8 mouse cellular contexts compared by ENCODE assay signal in genomic region chrX:58812824-58813223, GRCm38 (mm10).
A peak's percentile ranks its signal among the peaks of the same experiment; 100 is the strongest.
DNase-seq lines count a peak whose midpoint lies in the region; ATAC-seq and TF ChIP-seq lines count a peak whose summit lies in the region.
"Not testable (repeated sequence)": the region's sequence is repeated elsewhere in the genome, so short reads cannot be mapped to it uniquely, and the experiment has no call there.

No protein-coding gene starts in this region.

- not testable (repeated sequence) for H3K4me3 ChIP-seq in embryonic facial prominence, embryonic 11.5 days (ENCODE audit: low read depth, low read length); hindbrain, embryonic 11.5 days (ENCODE audit: low read depth, low read length); layer of hippocampus, adult 2 months; lung, embryonic 14.5 days (ENCODE audit: low read depth, low read length)

- H3K36me3 ChIP-seq in embryonic facial prominence, embryonic 11.5 days (replicated peaks; ENCODE audit: control insufficient read depth, insufficient read depth, low read depth, low read length); hindbrain, embryonic 11.5 days (ENCODE audit: control insufficient read depth, insufficient read depth, low read length); lung, embryonic 14.5 days (ENCODE audit: insufficient read depth): not testable (repeated sequence)

- H3K9me3 ChIP-seq in embryonic facial prominence, embryonic 11.5 days (replicated peaks; ENCODE audit: control insufficient read depth, low read length); hindbrain, embryonic 11.5 days (ENCODE audit: control insufficient read depth, low read length); lung, embryonic 14.5 days (ENCODE audit: low read depth, low read length): not testable (repeated sequence)

- not testable (repeated sequence) for H3K27me3 ChIP-seq in embryonic facial prominence, embryonic 11.5 days (ENCODE audit: control insufficient read depth, insufficient read depth, low read length); hindbrain, embryonic 11.5 days (ENCODE audit: control insufficient read depth, insufficient read depth, low read length); lung, embryonic 14.5 days (ENCODE audit: insufficient read depth, low read length)

- H3K4me1 ChIP-seq in embryonic facial prominence, embryonic 11.5 days (ENCODE audit: control insufficient read depth, insufficient read depth, low read length); hindbrain, embryonic 11.5 days (replicated peaks; ENCODE audit: control insufficient read depth, insufficient read depth, low read length); lung, embryonic 14.5 days (ENCODE audit: insufficient read depth): not testable (repeated sequence)

- ATAC-seq in embryonic facial prominence, embryonic 11.5 days (replicated peaks; ENCODE audit: insufficient number of reproducible peaks, low FRiP score, low TSS enrichment, low read depth); hindbrain, embryonic 11.5 days (ENCODE audit: low FRiP score); lung, embryonic 14.5 days (ENCODE audit: insufficient read depth): not testable (repeated sequence)

- not testable (repeated sequence) for H3K9ac ChIP-seq in embryonic facial prominence, embryonic 11.5 days (replicated peaks; ENCODE audit: low read length); hindbrain, embryonic 11.5 days (ENCODE audit: low read depth, low read length); lung, embryonic 14.5 days

- DNase-seq in A20 (ENCODE audit: low read depth, low spot score): peak; percentile 12
- DNase-seq in NIH3T3 (ENCODE audit: low read depth): peak; percentile 2
- peak; percentile 3 for DNase-seq in cerebellum, adult 9-11 months
- peak; percentile 38 for DNase-seq in embryonic facial prominence, embryonic 11.5 days (ENCODE audit: low spot score)
- DNase-seq in hindbrain, embryonic 11.5 days (ENCODE audit: low spot score): peak; percentile 23
- peak; percentile 10 to 20 for DNase-seq in layer of hippocampus, adult 2 months (ENCODE audit: low spot score in 2 of 2)
- DNase-seq in lung, embryonic 14.5 days: peak; percentile 36
- DNase-seq in retina, postnatal 1 day: peak; percentile 28

- WGBS in embryonic facial prominence, embryonic 11.5 days: 60% methylated on average over 1 of the region's 1 CpGs
- 71% methylated on average over 1 of the region's 1 CpGs for WGBS in hindbrain, embryonic 11.5 days
- 50% methylated on average over 1 of the region's 1 CpGs for WGBS in lung, embryonic 14.5 days

- not testable (repeated sequence) for H3K27ac ChIP-seq in embryonic facial prominence, embryonic 11.5 days (replicated peaks; ENCODE audit: low read depth, low read length); hindbrain, embryonic 11.5 days (ENCODE audit: low read depth, low read length); layer of hippocampus, adult 2 months; lung, embryonic 14.5 days (ENCODE audit: low read depth)

- peak; percentile 73 for TF ChIP-seq CTCF in layer of hippocampus, adult 2 months (conservative IDR thresholded peaks at IDR 0.05)
- TF ChIP-seq CTCF in lung, embryonic 14.5 days (IDR thresholded peaks at IDR 0.05; ENCODE audit: low read depth): peak; percentile 41

- H3K4me2 ChIP-seq in embryonic facial prominence, embryonic 11.5 days (ENCODE audit: low read depth, low read length); hindbrain, embryonic 11.5 days (replicated peaks; ENCODE audit: low read depth, low read length); lung, embryonic 14.5 days: not testable (repeated sequence)
